Mouse (Mus musculus) stomach, embryonic 14.5 days (tissue): Measurements from ENCODE around the gene Plekhh2. TPM values are rescaled to one million over a fixed set of nuclear protein-coding genes. Genes with fewer than 3 reads are reported as not detected.
A peak's percentile ranks its signal among the peaks of the same experiment; 100 is the strongest.

Experiments
- ATAC-seq: fragments of 200-750 bp; cut with Nextera tagmentation; 2 replicates; pipeline ENCODE4 v1.8.0; 2017; ENCODE audit warnings: low read depth, moderate TSS enrichment; ENCODE audit not compliant: insufficient number of reproducible peaks, insufficient read depth, low FRiP score
- H3K27ac ChIP-seq: fragments of 300-500 bp; sonication (generic); 2 replicates; pipeline ENCODE4 v1.5.1; 2014; ENCODE audit warnings: mild to moderate bottlenecking, low read length, moderate library complexity, mixed read lengths
- H3K27me3 ChIP-seq: fragments of 300-500 bp; sonication (generic); 2 replicates; pipeline ENCODE4 v1.6.1; 2014; ENCODE audit warnings: low read length, control low read depth, mixed read lengths; ENCODE audit not compliant: control insufficient read depth, insufficient read depth
- H3K36me3 ChIP-seq: fragments of 300-500 bp; sonication (generic); 2 replicates; pipeline ENCODE4 v1.6.1; 2014; ENCODE audit warnings: mild to moderate bottlenecking, control low read depth, low read length, moderate library complexity, mixed read lengths; ENCODE audit not compliant: control insufficient read depth, insufficient read depth
- H3K4me1 ChIP-seq: fragments of 300-500 bp; sonication (generic); 2 replicates; pipeline ENCODE4 v1.6.1; 2014; ENCODE audit warnings: low read length, control low read depth, mixed read lengths; ENCODE audit not compliant: control insufficient read depth, insufficient read depth
- H3K4me2 ChIP-seq: fragments of 300-500 bp; sonication (generic); replicated peaks from 2 replicates; pipeline ENCODE4 v1.6.1; 2014; ENCODE audit warnings: low read depth, low read length, control low read depth
- H3K4me3 ChIP-seq: fragments of 300-500 bp; sonication (generic); 2 replicates; pipeline ENCODE4 v1.5.1; 2014; ENCODE audit warnings: low read depth, low read length, control low read depth
- H3K9ac ChIP-seq: fragments of 300-500 bp; sonication (generic); replicated peaks from 2 replicates; pipeline ENCODE4 v1.6.1; 2014; ENCODE audit warnings: low read depth, mild to moderate bottlenecking, control low read depth, low read length, moderate library complexity, mixed read lengths
- H3K9me3 ChIP-seq: fragments of 300-500 bp; sonication (generic); 2 replicates; pipeline ENCODE4 v1.6.1; 2016; ENCODE audit warnings: low read depth, low read length, control low read depth; ENCODE audit not compliant: control insufficient read depth
- WGBS: fragments of 180-500 bp; shearing (Covaris S2); extraction: QIAGEN DNeasy Blood & Tissue Kit; methylation state at CpG from one replicate; pipeline ENCODE4 v1.1.7; 2014; 5-methylcytosine and 5-hydroxymethylcytosine counted together
- polyA plus RNA-seq: library from polyadenylated mRNA; unstranded; fragments of >200 nt; fragmentation: Nextera tagmentation; extraction: Ambion mirVana; gene quantifications from 2 replicates; pipeline ENCODE4 v1.2.1, GENCODE M21; 2014

Gene Plekhh2
- polyA plus RNA-seq, 1 experiment from 2014 or later, result 16.2 TPM

- no peak overlapping the region for H3K4me2 ChIP-seq
- H3K4me3 ChIP-seq, result no peak overlapping the region
- H3K9ac ChIP-seq, result no peak overlapping the region
- peaks cover 18% of the 10 kb centered on the region for H3K36me3 ChIP-seq
- no peaks in the 10 kb centered on the region for H3K27me3 ChIP-seq
- no peaks in the 10 kb centered on the region for H3K9me3 ChIP-seq
- WGBS, result 67% methylated on average over 8 of the region's 8 CpGs
- peak overlapping the region; percentile 11; the same call in 1 of the 2 replicates for H3K27ac ChIP-seq
- H3K4me1 ChIP-seq, result no peaks in the 10 kb centered on the region
- no peak for ATAC-seq
Observed at GRCm38 (mm10) chr17:84581740-84582414, 70.2 kb downstream of the Plekhh2 start.

DNA sequence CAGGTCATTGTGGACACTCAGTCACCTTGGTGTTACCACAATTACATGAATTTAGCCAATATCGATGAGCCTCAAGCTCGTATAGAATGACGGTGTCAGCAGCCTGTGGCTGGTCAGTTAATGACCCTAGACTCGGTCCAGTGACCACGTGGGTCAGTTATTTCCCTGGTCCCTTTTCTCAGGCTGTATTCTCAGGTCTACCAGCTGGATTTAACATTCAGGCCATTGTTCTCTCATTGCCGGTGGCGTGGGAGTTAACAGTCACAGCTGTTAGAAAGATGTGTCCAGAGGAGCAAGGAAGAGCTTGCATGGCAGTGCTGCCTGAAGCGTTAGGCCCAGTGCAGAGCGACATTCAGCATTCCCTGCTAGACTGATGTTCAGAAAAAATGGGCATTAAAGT, 72.4 kb downstream of the Plekhh2 start:
- H3K9ac ChIP-seq, result no peak overlapping the region
- ATAC-seq, result no peak
- no peak overlapping the region for H3K27ac ChIP-seq
- H3K27me3 ChIP-seq, result no peaks in the 10 kb centered on the region
- no peak overlapping the region for H3K4me3 ChIP-seq
- no peaks in the 10 kb centered on the region for H3K4me1 ChIP-seq
- H3K9me3 ChIP-seq, result no peaks in the 10 kb centered on the region
- no peak overlapping the region for H3K4me2 ChIP-seq
- WGBS, result 82% methylated on average over 9 of the region's 9 CpGs
- H3K36me3 ChIP-seq, result peaks cover 21% of the 10 kb centered on the region

- peak; percentile 37; the same call in 1 of the 2 replicates for ATAC-seq
- no peak overlapping the region for H3K27ac ChIP-seq
Observed at GRCm38 (mm10) chr17:84585104-84585503, 73.4 kb downstream of the Plekhh2 start.

DNA sequence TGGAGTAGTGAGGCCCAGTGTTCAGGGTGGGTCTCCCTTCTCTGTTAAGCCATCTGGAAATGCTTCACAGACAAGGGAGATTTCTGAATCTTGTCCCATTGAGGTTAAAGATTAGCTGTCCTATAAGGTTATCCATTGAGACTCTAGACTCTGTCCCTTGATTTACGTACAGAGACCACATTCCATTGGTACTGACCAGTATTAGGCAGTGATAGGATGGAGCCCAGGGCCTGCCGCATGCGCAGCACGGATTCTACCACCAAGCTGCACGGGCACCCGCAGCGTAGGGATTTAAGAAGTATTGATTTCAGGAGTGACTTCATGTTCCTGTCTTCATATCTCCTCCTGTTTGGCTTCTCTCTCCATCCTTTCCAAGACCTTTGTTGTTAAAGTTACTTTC, 78.4 kb downstream of the Plekhh2 start:
- Histone ChIP-seq H3K4me3 (no peak overlapping the region), H3K9me3 (no peaks in the 10 kb centered on the region), H3K4me1 (no peaks in the 10 kb centered on the region), H3K36me3 (peaks cover 35% of the 10 kb centered on the region), H3K27ac (no peak overlapping the region), H3K4me2 (no peak overlapping the region), H3K9ac (no peak overlapping the region), H3K27me3 (no peaks in the 10 kb centered on the region)
- ATAC-seq, result no peak
- WGBS, result 98% methylated on average over 7 of the region's 7 CpGs

More at GRCm38 (mm10) chr17:84585104-84585503, 73.4 kb downstream of the Plekhh2 start:
- H3K9me3 ChIP-seq, result no peaks in the 10 kb centered on the region
- H3K4me3 ChIP-seq, result no peak overlapping the region
- 67% methylated on average over 8 of the region's 8 CpGs for WGBS
- H3K27me3 ChIP-seq, result no peaks in the 10 kb centered on the region
- no peak overlapping the region for H3K4me2 ChIP-seq
- H3K9ac ChIP-seq, result no peak overlapping the region
- H3K36me3 ChIP-seq, result peaks cover 26% of the 10 kb centered on the region
- H3K4me1 ChIP-seq, result no peaks in the 10 kb centered on the region

GRCm38 (mm10) chr17:84591431-84592150, 79.9 kb downstream of the Plekhh2 start:
- Histone ChIP-seq H3K4me3 (no peak overlapping the region), H3K9me3 (no peaks in the 10 kb centered on the region), H3K27ac (no peak overlapping the region), H3K4me1 (no peaks in the 10 kb centered on the region), H3K27me3 (no peaks in the 10 kb centered on the region), H3K9ac (no peak overlapping the region), H3K4me2 (no peak overlapping the region), H3K36me3 (peaks cover 35% of the 10 kb centered on the region)
- 91% methylated on average over 16 of the region's 16 CpGs for WGBS
- ATAC-seq, result no peak

DNA sequence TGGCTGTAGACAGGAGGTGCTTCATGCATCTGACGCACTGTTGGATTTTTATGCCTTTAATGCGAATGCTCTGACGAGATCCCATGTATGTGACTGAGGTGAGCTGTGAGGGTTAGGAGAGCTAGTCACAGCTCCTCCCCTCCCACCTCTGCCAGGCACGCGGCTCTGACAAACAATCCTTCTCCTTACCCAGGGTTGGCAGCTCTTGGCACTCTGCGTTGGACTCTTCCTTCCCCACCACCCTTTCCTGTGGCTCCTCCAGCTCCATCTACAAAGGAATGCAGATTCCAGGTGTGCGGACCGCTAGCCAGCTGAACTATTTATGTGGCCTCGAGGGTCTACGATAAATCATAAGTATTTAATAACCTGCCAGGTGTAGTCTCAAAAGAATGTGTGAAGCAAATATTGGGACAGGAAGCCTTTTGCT, 84.3 kb downstream of the Plekhh2 start:
- no peaks in the 10 kb centered on the region for H3K4me1 ChIP-seq
- no peaks in the 10 kb centered on the region for H3K9me3 ChIP-seq
- H3K4me2 ChIP-seq, result no peak overlapping the region; the same call in 1 of the 2 replicates
- peaks cover 23% of the 10 kb centered on the region for H3K36me3 ChIP-seq
- H3K27ac ChIP-seq, result peak overlapping the region; percentile 40; the same call in 1 of the 2 replicates
- H3K4me3 ChIP-seq, result no peak overlapping the region
- no peaks in the 10 kb centered on the region for H3K27me3 ChIP-seq
- H3K9ac ChIP-seq, result no peak overlapping the region
- 0 out of 2 replicates have a peak, but pooled peaks have one; percentile 37 for ATAC-seq
- 33% methylated on average over 10 of the region's 10 CpGs for WGBS

GRCm38 (mm10) chr17:84596501-84596900, 84.8 kb downstream of the Plekhh2 start:
- Histone ChIP-seq H3K4me3 (no peak overlapping the region), H3K27me3 (no peaks in the 10 kb centered on the region), H3K9ac (no peak overlapping the region), H3K4me1 (no peaks in the 10 kb centered on the region), H3K36me3 (peaks cover 20% of the 10 kb centered on the region), H3K4me2 (no peak overlapping the region; the same call in 1 of the 2 replicates), H3K9me3 (no peaks in the 10 kb centered on the region), H3K27ac (no peak overlapping the region; the same call in 1 of the 2 replicates)
- WGBS, result 39% methylated on average over 7 of the region's 7 CpGs
- ATAC-seq, result no peak

- Histone ChIP-seq H3K9ac (no peak overlapping the region), H3K27me3 (no peaks in the 10 kb centered on the region)
- ATAC-seq, result no peak
Observed at GRCm38 (mm10) chr17:84597859-84598258, 86.2 kb downstream of the Plekhh2 start.

More at GRCm38 (mm10) chr17:84597859-84598258, 86.2 kb downstream of the Plekhh2 start:
- Histone ChIP-seq H3K4me3 (no peak overlapping the region), H3K4me1 (0 out of 2 replicates have a peak, but pooled peaks cover under 1% of the 10 kb centered on the region), H3K4me2 (no peak overlapping the region), H3K36me3 (peaks cover 19% of the 10 kb centered on the region), H3K27ac (no peak overlapping the region), H3K9me3 (no peaks in the 10 kb centered on the region)
- 89% methylated on average over 12 of the region's 12 CpGs for WGBS
